Mouse (Mus musculus) liver, embryonic 14.5 days (tissue): Measurements from ENCODE around the gene Trhr2. TPM values are rescaled to one million over a fixed set of nuclear protein-coding genes. Genes with fewer than 3 reads are reported as not detected.

Experiments used
- ATAC-seq: fragments of 200-750 bp; cut with Nextera tagmentation; 2 replicates; pipeline ENCODE4 v1.8.0; 2017; ENCODE audit warnings: moderate number of reproducible peaks, mild to moderate bottlenecking, moderate library complexity; ENCODE audit not compliant: insufficient read depth
- DNase-seq, 3 experiments: peaks; one replicate each; pipeline ENCODE4 v3.0.0-alpha.2; 2012 to 2013; ENCODE audit warnings: low read depth in 3 of 3, low spot score in 3 of 3
- H3K27ac ChIP-seq: fragments of 300-500 bp; sonication (generic); 2 replicates; pipeline ENCODE4 v1.5.1; 2014; ENCODE audit warnings: moderate library complexity, mild to moderate bottlenecking, control low read depth, inconsistent platforms
- H3K27me3 ChIP-seq: fragments of 300-500 bp; sonication (generic); 2 replicates; pipeline ENCODE4 v1.6.1; 2014; ENCODE audit warnings: mild to moderate bottlenecking, low read length, moderate library complexity; ENCODE audit not compliant: control insufficient read depth, insufficient read depth
- H3K36me3 ChIP-seq: fragments of 300-500 bp; sonication (generic); replicated peaks from 2 replicates; pipeline ENCODE4 v1.6.1; 2014; ENCODE audit warnings: low read depth; ENCODE audit not compliant: control insufficient read depth, insufficient read depth
- H3K4me1 ChIP-seq, 2 experiments: fragments of 200-500 bp in 1 of 2; fragments of 300-500 bp in 1 of 2; sonication (generic) in 1 of 2; replicated peaks; 2 replicates each; pipeline ENCODE4 v1.6.1; 2012 to 2014; ENCODE audit warnings: antibody characterized with exemption in 1 of 2, inconsistent platforms in 1 of 2, low read length in 1 of 2; ENCODE audit not compliant: control insufficient read depth in 2 of 2, insufficient read depth in 2 of 2
- H3K4me2 ChIP-seq: fragments of 300-500 bp; sonication (generic); 2 replicates; pipeline ENCODE4 v1.6.1; 2014; ENCODE audit warnings: low read depth, mild to moderate bottlenecking, control low read depth, moderate library complexity
- H3K4me3 ChIP-seq, 2 experiments: fragments of 200-500 bp in 1 of 2; fragments of 300-500 bp in 1 of 2; sonication (generic) in 1 of 2; 2 replicates each; pipeline ENCODE4 v1.5.1; 2012 to 2014; ENCODE audit warnings: low read depth in 2 of 2, low read length in 2 of 2, mild to moderate bottlenecking in 2 of 2, control low read depth in 1 of 2, inconsistent platforms in 1 of 2, moderate library complexity in 1 of 2; ENCODE audit not compliant: insufficient read depth in 1 of 2
- H3K9ac ChIP-seq: fragments of 300-500 bp; sonication (generic); replicated peaks from 2 replicates; pipeline ENCODE4 v1.6.1; 2014; ENCODE audit warnings: mild to moderate bottlenecking, control low read depth, moderate library complexity
- H3K9me3 ChIP-seq: fragments of 300-500 bp; sonication (generic); 2 replicates; pipeline ENCODE4 v1.6.1; 2016; ENCODE audit warnings: low read length, mixed read lengths; ENCODE audit not compliant: control insufficient read depth
- CTCF ChIP-seq: IDR thresholded peaks from 2 replicates; pipeline ENCODE4 v1.5.1; 2016; ENCODE audit warnings: antibody characterized with exemption, low read depth, control low read depth
- EP300 ChIP-seq: IDR thresholded peaks from 2 replicates; pipeline ENCODE4 v1.6.1; 2016; ENCODE audit warnings: antibody characterized with exemption, low read depth
- WGBS: fragments of 180-500 bp; shearing (Covaris S2); extraction: QIAGEN DNeasy Blood & Tissue Kit; methylation state at CpG from one replicate; pipeline ENCODE4 v1.1.7; 2014; ENCODE audit not compliant: insufficient replicate concordance; 5-methylcytosine and 5-hydroxymethylcytosine counted together
- polyA plus RNA-seq, 2 experiments: library from polyadenylated mRNA; depleted of rRNA in 1 of 2; stranded (reverse) in 1 of 2; unstranded in 1 of 2; fragments of >200 nt; fragmentation: Nextera tagmentation in 1 of 2; extraction: Ambion mirVana in 1 of 2; gene quantifications; 2 replicates each; pipeline versions ENCODE4 v1.2.1 to v1.2.3; 2012 to 2014

Gene Trhr2
- polyA plus RNA-seq, 2 experiments, result not detected

DNA sequence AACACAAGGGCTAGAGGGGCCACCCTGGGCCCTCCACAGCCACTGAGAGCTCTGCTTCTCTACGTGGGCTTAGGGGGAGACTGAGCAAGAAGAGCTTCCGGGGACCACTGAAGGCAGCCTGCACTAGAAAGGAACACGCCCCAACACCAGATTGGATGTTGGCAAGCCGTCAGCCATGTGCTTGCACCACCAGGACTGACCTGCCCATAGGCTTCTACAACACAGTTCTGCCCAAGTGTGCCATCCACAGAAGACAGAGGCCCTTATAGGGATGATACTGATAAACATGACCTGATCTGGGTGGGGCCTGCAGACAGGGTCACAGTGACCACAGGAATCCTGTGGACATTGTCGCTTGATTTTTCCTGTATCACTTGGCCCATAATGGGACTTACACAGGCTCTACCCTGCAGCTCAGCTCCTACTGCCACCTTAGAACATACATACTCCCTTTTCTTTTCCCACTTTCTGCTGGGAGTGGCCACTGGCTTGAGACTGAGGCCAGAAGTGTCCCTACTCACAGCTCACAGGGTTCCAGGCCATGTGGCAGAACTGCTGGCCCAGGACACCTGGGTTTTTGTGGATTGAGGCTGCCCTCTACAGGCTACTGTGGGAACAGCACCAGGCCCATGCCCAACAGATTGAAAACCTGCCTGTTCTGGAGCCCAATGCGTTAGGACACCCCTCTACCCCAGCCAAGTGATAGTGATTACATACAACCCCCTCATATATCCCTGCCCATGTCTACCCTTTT lies 27.6 kb downstream of the Trhr2 start:
- Histone ChIP-seq H3K36me3 (peaks cover 94% of the 10 kb centered on the region), H3K4me3 (no peak overlapping the region), H3K27me3 (no peaks in the 10 kb centered on the region), H3K27ac (no peak overlapping the region), H3K9ac (no peak overlapping the region), H3K9me3 (peaks cover 11% of the 10 kb centered on the region), H3K4me1 (peaks cover 35 to 42% of the 10 kb centered on the region in 2 experiments), H3K4me2 (no peak overlapping the region)
- ATAC-seq (peak; percentile 7; the same call in 1 of the 2 replicates), DNase-seq (no peak)
- 80% methylated on average over 6 of the region's 6 CpGs for WGBS
- TF ChIP-seq CTCF, result peak; percentile 97
- 0 out of 2 replicates have a peak, but pooled peaks have one; percentile 32 for TF ChIP-seq EP300

DNA sequence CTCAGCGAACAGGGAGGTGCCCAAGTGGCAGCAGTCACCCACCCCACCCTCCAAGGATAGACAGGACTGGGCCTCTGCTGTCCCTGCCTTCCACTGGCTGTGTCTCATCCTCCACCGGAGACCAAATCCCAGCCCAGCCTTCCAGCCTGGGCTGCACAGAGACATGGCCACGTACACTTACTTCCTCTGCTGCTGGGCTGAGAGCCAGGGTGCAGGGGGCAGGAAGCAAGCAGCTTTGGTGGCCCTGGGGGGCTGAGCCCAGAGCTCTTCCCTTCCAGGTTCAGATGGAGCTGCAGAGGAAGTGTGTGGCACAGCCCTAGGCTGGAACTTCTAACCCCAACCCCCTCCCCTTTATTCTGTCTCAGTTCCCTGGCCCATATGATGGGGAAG lies 29.4 kb downstream of the Trhr2 start:
- H3K4me1 ChIP-seq, result peaks cover 52 to 59% of the 10 kb centered on the region in 2 experiments
- H3K27me3 ChIP-seq, result no peaks in the 10 kb centered on the region
- no peak overlapping the region for H3K9ac ChIP-seq
- ATAC-seq (no peak), DNase-seq (no peak)
- WGBS, result 72% methylated on average over 3 of the region's 3 CpGs
- H3K4me2 ChIP-seq, result no peak overlapping the region
- no peak overlapping the region for H3K4me3 ChIP-seq
- TF ChIP-seq EP300, result no peak
- no peak for TF ChIP-seq CTCF
- H3K36me3 ChIP-seq, result peaks cover 92% of the 10 kb centered on the region
- peaks cover 4% of the 10 kb centered on the region for H3K9me3 ChIP-seq
- peak overlapping the region; percentile 93 for H3K27ac ChIP-seq

DNA sequence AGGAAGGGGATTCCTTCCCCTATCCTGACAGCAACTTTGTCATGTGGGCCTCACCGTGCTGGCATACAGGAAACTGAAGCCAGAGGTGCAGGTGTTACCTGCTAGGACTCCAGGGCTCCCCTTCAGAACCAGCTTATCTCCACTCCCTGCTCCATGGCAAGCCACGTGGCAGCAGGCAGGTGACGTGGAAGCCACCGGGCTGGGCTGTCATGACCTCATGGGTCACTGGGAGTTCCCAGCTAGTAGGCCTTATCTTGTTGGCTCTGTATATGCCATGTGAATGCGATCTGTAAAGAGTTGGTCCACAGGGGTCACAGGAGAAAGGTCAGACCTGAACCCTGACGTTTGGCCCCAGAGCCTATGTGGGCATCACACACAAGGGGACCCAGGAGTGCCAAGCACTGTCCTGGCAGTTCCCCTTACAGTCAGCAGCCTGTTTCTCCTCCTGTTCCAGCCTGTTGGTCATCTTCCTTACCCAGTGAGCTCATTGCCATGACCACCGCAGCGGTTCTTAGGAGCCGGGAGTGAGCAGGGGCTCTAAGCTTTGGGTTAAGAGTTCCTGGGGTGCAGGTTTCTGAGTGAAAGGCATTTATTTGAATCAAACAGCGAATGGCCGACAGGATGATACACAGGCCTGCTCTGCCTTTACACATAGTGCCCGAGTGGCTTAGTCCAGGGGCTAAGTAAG lies 30.0 kb downstream of the Trhr2 start:
- Histone ChIP-seq H3K4me2 (peak overlapping the region; percentile 50), H3K4me1 (peaks cover 57 to 64% of the 10 kb centered on the region in 2 experiments), H3K4me3 (no peak overlapping the region), H3K27me3 (no peaks in the 10 kb centered on the region), H3K9me3 (no peaks in the 10 kb centered on the region; the same call in 1 of the 2 replicates), H3K27ac (peak overlapping the region; percentile 93), H3K9ac (peak overlapping the region; percentile 60), H3K36me3 (peaks cover 92% of the 10 kb centered on the region)
- DNase-seq (peak in 2 of 3 experiments; percentile 65 to 81), ATAC-seq (peak; percentile 65)
- TF ChIP-seq CTCF (no peak), EP300 (peak; percentile 47)
- 54% methylated on average over 12 of the region's 12 CpGs for WGBS

DNA sequence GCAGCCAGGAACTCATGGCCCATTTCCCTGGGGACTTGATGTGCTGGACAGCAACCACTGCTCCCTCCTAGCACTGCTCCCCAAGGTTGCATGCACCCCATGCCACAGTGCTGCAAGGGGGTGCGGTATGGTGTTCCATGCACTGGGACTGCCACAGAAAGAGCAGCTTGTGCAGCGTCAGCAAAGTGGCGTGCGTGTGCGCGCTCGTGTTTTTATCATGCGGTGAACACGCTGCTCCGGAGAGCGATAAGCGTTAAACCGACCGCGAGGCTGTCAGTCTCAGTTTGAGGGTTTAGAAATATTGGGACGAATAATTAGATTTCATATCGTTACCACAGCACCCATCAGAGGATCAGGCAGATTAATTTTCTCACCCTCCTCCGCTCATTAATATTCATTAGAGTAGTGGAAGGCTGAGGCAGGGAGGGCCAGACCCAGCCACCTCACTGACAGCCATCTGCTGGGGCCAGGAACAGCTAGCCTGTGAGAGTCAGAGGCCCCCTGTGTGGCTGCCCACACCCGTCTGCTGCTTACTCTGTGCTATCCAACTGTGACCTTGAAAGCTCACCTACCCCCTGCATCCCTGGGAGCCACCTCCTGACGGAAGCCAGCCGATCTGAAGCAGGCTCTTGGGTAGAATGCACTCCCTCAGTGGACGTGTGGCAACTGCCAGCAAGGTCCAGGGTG lies 30.9 kb downstream of the Trhr2 start:
- peak in 1 of 3 experiments; percentile 59 for DNase-seq
- Histone ChIP-seq H3K27me3 (no peaks in the 10 kb centered on the region), H3K27ac (peak overlapping the region; percentile 93), H3K4me1 (peaks cover 66 to 73% of the 10 kb centered on the region in 2 experiments), H3K4me2 (peak overlapping the region; percentile 50), H3K36me3 (peaks cover 92% of the 10 kb centered on the region), H3K9ac (peak overlapping the region; percentile 60), H3K9me3 (no peaks in the 10 kb centered on the region; the same call in 1 of the 2 replicates), H3K4me3 (peak overlapping the region in 1 of 2 experiments; percentile 19; a peak in 1 of 4 replicates)
- ATAC-seq, result peak; percentile 52
- WGBS, result 32% methylated on average over 22 of the region's 22 CpGs
- TF ChIP-seq CTCF (no peak), EP300 (peak; percentile 83)

DNA sequence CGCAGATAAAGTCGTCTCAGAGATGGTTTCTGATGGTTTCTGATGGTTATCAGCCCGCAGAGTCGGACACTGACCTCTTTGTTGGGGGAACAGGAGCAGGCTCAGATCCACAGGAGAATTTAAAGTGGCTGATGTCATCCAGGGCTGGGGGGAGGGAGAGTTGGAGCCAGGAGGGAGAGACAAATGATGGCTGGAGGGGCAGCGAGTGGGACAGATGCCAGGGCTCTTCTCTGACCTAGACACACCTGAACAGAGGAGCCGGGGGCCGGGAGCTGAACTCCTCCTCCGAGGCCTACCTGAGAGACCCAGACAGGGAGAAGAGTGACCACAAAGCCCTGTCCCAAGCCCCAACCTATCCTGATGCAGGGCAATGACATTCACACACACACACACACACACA lies 31.5 kb downstream of the Trhr2 start:
- DNase-seq (no peak), ATAC-seq (no peak)
- Histone ChIP-seq H3K9ac (peak overlapping the region; percentile 60), H3K4me2 (peak overlapping the region; percentile 50), H3K27me3 (no peaks in the 10 kb centered on the region), H3K27ac (peak overlapping the region; percentile 93), H3K4me3 (no peak overlapping the region), H3K9me3 (no peaks in the 10 kb centered on the region), H3K4me1 (peaks cover 72 to 79% of the 10 kb centered on the region in 2 experiments), H3K36me3 (peaks cover 92% of the 10 kb centered on the region)
- WGBS, result 69% methylated on average over 8 of the region's 8 CpGs
- no peak for TF ChIP-seq CTCF
- TF ChIP-seq EP300, result no peak
